Mouse (Mus musculus) neutrophil, adult 59 days (primary cell): ENCODE measurements around the gene Dimt1. TPM values are rescaled to one million over a fixed set of nuclear protein-coding genes. Genes with fewer than 3 reads are reported as not detected.

Experiments
- total RNA-seq, 2 experiments: library from RNA; stranded (reverse); gene quantifications; 1 replicate in 1 of 2; 2 replicates in 1 of 2; pipeline ENCODE4 v1.2.4; 2023

Dimt1 gene
- total RNA-seq: 10 to 100 TPM in 1 of 2 experiments, 1 to 10 TPM in 1; 5.5 to 11.7 TPM

DNA sequence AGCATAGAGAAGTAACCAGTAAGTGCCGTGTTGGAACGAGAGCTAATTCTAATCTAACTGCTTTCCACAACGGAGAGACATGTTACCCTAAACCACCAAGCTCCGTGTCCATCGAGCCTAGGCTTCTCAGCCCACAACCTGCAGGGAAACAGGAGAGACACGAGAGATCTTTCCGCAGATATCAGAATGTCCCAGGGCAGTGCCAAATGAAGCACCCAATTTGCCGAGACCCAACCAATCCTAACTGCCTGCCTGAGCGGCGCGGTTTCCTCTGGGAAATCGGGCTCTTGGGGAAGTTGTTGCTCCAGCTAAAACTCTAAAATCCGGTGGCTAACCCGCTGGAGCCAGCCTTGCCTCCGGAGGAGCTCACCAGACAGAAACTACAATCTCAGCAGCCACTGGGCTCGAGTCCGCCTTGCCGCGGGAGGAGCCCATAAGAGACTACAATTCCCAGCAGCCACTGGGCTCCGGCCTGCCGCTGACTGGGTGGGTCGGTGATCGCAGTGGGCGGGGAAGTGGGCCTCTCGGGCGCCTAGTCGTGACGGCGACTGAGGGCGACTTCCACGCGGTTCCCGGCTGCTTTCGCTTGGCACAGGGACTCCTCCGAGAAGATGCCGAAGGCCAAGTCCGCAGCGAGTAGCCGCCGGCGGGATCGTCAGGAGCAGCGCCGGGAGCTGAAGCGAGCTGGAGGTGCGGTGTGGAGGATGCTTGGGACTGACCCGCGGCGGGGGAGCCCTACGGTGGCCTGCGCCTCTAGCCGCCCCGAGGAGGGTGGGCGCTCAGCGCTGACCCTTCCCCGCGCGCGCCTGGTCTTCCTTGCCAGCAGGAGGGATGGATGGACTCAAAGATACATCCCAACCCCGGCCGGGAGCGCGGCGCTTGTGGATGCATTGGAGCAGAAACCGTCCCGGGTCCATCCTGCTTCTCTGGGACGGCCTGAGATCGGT lies at the start of gene Dimt1:
Dimt1 (plus strand) TSS at position 534 of the 947 bp plus-strand sequence.

DNA sequence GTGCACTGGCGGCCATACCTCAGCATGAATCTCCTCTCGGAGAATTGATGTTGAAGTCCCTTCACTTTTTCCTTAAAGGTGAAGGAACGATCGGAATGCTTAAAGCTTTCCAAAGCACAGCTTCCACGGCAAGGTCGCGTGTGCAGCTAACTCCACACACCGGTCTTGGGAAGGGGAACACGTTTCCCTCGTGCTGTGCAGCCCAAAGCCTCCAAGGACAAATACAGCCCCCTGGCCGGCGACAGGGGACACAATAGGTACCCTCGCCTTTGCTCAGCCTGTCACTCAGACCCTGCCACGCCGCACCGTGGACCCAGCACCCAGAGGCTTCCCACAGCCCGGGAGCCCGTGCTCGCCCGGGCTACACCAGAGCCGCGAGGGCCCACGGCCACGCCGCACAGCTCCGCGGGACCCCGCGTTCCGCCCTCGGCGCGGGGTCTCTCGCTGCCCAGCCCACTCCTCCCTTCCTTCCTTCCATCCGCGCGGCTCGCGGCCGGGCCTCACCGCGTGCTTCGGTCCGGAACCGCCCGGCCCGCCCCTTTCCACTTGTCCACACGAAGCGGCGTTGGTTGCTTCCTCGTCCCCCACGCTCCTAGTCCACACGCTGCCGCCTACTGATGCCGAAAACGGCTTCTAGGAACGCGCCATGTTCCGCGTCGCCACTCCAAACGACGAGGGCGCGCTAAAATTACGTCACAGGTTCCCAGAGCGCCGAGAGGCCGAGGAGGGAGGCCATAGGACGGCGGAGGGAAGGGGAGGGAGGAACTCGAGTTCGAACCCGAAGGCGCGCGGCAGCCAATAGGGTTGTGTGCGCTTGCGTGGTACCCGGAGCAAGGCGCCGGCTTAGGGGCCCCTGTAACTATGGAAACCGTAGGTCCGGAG lies 10.4 kb upstream of the Dimt1 start, which contains the start of gene Ipo11:
Ipo11 (minus strand) TSS at position 703 of the 882 bp plus-strand sequence.

Other genes starting within 250 kb of the Dimt1 start
- gene Ipo11, start 10.2 kb upstream of the Dimt1 start, total RNA-seq: 10 to 100 TPM; 13.4 to 17.5 TPM
- 10 to 100 TPM; 67.3 to 70.5 TPM for gene Kif2a, start 75.0 kb downstream of the Dimt1 start, total RNA-seq